Mouse (Mus musculus) kidney, adult 2 months (tissue): Measurements from ENCODE around the gene Tvp23a. TPM values are rescaled to one million over a fixed set of nuclear protein-coding genes. Genes with fewer than 3 reads are reported as not detected.

Experiments used
- DNase-seq: peaks from one replicate; pipeline ENCODE4 v3.0.0; 2021
- H3K27ac ChIP-seq: fragments of 200-500 bp; 2 replicates; pipeline ENCODE4 v1.5.1; 2012; ENCODE audit warnings: low read depth, low read length, control low read depth, inconsistent platforms; ENCODE audit not compliant: insufficient read depth
- H3K27me3 ChIP-seq: fragments of 200-500 bp; replicated peaks from 2 replicates; pipeline ENCODE4 v1.6.1; 2012; ENCODE audit warnings: mild to moderate bottlenecking, moderate library complexity, low read length, inconsistent platforms; ENCODE audit not compliant: control insufficient read depth, insufficient read depth
- H3K36me3 ChIP-seq: fragments of 200-500 bp; 2 replicates; pipeline ENCODE4 v1.6.1; 2012; ENCODE audit warnings: mild to moderate bottlenecking, moderate library complexity, low read length, inconsistent platforms; ENCODE audit not compliant: control insufficient read depth, insufficient read depth
- H3K4me1 ChIP-seq: fragments of 200-500 bp; 2 replicates; pipeline ENCODE4 v1.6.1; 2011; ENCODE audit warnings: low read length; ENCODE audit not compliant: control insufficient read depth, insufficient read depth
- H3K4me3 ChIP-seq: fragments of 200-500 bp; 2 replicates; pipeline ENCODE4 v1.5.1; 2011; ENCODE audit warnings: mild to moderate bottlenecking, low read depth, low read length, control low read depth; ENCODE audit not compliant: insufficient read depth
- CTCF ChIP-seq: fragments of 200-500 bp; conservative IDR thresholded peaks from 2 replicates; pipeline ENCODE4 v1.5.1; 2011; ENCODE audit warnings: low read depth, mild to moderate bottlenecking, control low read depth, low read length, moderate library complexity, mixed read lengths; ENCODE audit not compliant: insufficient read depth, insufficient read length
- POLR2A ChIP-seq: fragments of 200-500 bp; IDR thresholded peaks from one replicate; pipeline ENCODE4 v1.6.1; 2011; ENCODE audit warnings: low read depth, low read length, control low read depth
- WGBS: fragments of 180-500 bp; shearing (Covaris S2); methylation state at CpG from one replicate; pipeline ENCODE4 v1.1.7; 2018; 5-methylcytosine and 5-hydroxymethylcytosine counted together
- polyA plus RNA-seq: library from polyadenylated mRNA; depleted of rRNA; stranded (reverse); fragments of >200 nt; gene quantifications from 2 replicates; pipeline ENCODE4 v1.2.3, GENCODE M21; 2012

Tvp23a gene
- polyA plus RNA-seq, 1 experiment, result 0.84 TPM

DNA sequence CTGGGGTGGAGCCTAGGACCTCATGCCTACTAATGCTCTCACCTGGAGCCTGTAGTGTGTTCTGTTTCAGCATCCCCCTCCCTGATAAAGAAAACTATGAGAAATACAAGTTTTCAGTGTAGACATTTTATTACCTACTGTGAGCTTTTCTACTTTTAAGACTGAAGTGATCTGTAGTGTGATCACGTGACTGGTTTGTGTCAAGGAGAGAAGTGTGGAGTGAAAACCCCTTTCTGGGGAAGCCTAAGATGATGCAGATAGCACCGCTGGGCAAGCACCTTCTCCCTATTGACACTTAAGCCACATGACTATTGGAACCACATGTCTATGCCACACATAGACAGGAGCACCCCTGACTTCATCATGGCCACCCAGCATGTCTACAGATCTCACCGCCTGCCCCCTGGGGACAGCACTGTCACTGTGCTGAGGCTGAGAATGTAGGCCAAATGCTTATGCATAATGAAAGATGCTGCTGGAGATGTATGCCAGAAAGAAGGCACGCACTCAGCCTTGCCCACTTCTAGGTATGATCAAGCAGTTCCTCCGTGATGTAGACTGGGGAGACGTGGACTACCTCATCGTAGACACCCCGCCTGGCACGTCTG lies 26.6 kb downstream of the Tvp23a start:
- Histone ChIP-seq H3K4me1 (no peaks in the 10 kb centered on the region), H3K27ac (no peak overlapping the region), H3K36me3 (0 out of 2 replicates have a peak, but pooled peaks cover 2% of the 10 kb centered on the region), H3K4me3 (no peak overlapping the region), H3K27me3 (no peaks in the 10 kb centered on the region)
- WGBS, result 96% methylated on average over 9 of the region's 9 CpGs
- TF ChIP-seq POLR2A (no peak), CTCF (no peak)
- DNase-seq, result no peak

DNA sequence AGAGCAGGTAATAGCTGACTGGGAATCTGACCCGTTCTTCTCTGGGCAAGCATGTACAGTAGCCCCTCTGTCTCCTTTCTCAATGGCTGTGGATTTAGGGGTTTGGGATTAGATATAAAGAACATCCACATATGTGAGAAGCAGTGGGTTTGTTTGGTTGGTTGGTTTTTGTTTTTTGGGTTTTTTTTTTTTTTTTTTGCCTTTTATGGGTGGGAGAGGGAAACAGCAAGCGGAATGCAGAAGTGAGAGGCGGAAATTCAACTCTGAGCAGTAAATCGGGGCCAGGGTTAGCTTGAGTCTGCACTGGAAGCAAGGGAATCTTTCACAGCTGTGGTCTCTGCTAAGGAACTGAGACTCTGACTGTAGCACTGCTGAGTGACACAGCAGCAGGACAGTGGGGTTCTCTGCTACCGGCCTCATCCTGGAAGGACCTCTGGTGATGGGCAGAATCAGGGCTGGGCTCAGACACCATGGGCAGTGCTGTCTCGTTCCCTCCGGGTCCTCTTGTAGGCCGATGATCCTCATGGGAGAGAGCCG lies 29.4 kb downstream of the Tvp23a start:
- Histone ChIP-seq H3K36me3 (0 out of 2 replicates have a peak, but pooled peaks cover 2% of the 10 kb centered on the region), H3K4me3 (no peak overlapping the region), H3K27me3 (no peaks in the 10 kb centered on the region), H3K27ac (no peak overlapping the region), H3K4me1 (no peaks in the 10 kb centered on the region)
- DNase-seq, result peak; percentile 7
- no peak for TF ChIP-seq POLR2A
- no peak for TF ChIP-seq CTCF
- WGBS, result 90% methylated on average over 9 of the region's 9 CpGs

DNA sequence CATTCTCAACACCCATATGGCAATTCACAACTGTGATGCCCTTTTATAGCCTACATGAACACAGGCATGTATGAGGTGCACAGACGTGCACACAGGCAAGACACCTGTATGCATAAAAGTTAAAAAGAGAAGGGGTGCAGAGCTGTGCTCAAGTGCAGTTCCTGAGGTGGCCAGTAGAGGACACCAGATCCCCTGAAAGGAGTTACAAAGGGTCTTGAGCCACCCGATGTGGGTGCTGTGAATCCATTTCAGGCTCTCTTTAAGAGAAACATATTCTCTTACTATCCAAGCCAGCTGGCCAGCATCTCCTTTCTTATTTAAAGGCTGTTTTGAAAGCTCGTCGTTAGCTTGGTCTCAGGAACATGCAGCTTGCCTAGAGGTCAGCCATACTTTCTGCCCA lies 30.3 kb downstream of the Tvp23a start:
- WGBS, result 93% methylated on average over 4 of the region's 4 CpGs
- Histone ChIP-seq H3K27ac (no peak overlapping the region), H3K27me3 (no peaks in the 10 kb centered on the region), H3K36me3 (no peaks in the 10 kb centered on the region), H3K4me1 (no peaks in the 10 kb centered on the region; the same call in 1 of the 2 replicates), H3K4me3 (no peak overlapping the region)
- TF ChIP-seq CTCF, result peak; percentile 61
- no peak for TF ChIP-seq POLR2A
- DNase-seq, result no peak

DNA sequence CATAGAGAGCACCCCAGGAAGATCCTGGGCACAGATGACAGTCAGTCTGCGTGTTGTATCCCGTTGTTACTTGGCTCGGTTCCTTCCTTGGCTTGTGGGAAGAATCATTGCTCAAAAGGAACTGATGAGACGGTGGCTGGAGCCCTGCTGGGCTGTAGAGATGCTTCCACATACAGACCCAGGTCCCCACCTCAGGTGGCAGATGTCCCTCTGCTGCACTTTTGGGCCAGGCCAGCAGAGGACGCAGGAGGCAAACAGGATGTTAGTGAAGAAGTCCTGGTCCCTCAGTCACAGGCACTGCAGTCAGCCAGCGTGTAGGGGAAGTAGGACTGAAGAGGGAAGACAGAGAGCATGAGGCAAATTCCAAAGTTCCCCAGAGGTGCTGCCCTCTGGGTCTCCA lies 31.2 kb downstream of the Tvp23a start:
- Histone ChIP-seq H3K4me1 (no peaks in the 10 kb centered on the region; the same call in 1 of the 2 replicates), H3K27ac (no peak overlapping the region), H3K4me3 (no peak overlapping the region), H3K36me3 (no peaks in the 10 kb centered on the region), H3K27me3 (no peaks in the 10 kb centered on the region)
- TF ChIP-seq POLR2A, result no peak
- TF ChIP-seq CTCF, result peak; percentile 70
- 73% methylated on average over 6 of the region's 6 CpGs for WGBS
- peak; percentile 74 for DNase-seq

DNA sequence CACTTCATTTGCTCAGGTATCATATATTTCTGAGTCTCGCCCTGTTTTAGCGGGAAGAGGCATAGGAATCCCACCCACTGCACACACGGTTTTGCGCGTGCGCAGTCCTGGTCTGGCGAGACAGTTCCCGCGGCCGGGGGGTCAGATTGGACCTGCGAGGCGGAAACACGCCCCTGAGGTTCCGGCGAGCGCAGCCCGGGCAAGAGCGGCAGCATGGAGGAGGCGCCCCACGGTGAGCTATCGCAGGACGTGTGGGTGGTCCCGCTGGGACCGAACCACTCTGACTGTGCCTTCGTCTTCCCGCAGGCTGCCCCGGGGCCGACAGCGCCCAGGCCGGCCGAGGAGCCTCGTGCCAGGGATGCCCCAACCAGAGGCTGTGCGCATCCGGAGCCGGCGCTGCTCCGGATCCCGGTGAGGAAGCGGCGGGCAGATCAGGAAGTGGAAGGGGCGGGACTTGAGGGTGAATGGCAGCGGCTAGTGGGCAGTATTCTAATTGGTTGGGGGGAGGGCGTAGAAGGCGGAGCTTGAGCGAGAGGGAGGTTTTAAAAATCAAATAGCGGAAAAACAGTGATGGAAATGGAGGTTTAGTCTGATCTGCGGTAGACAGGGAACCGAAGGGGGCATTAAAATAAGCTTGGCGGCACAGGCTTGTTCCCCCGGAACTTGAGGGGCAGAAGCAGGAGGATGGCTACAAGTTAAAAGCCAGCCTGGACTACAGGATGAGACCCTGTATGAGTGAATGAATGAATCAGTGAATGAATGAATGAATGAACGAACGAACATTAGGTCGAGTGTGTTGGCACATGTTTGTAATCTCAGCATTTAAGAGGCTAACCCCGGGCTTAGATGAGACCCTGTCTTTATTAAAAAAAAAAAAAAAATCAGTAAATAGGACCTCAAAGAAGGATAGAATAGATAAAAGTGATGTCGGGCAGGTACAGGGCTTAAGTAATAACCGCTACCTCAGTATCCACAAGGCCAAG lies 35.1 kb downstream of the Tvp23a start, which contains the start of gene Nubp1:
Nubp1 (plus strand) TSS at position 185 of the 983 bp plus-strand sequence.
- TF ChIP-seq POLR2A (peak; percentile 58), CTCF (no peak)
- no peaks in the 10 kb centered on the region; the same call in 1 of the 2 replicates for H3K4me1 ChIP-seq
- no peaks in the 10 kb centered on the region for H3K27me3 ChIP-seq
- H3K27ac ChIP-seq, result peak within 1 kb of the TSS; percentile 76
- H3K36me3 ChIP-seq, result no peaks in the 10 kb centered on the region
- peak within 1 kb of the TSS; percentile 94 for H3K4me3 ChIP-seq
- peak; percentile 97 for DNase-seq
- 3% methylated on average over 56 of the region's 56 CpGs for WGBS

DNA sequence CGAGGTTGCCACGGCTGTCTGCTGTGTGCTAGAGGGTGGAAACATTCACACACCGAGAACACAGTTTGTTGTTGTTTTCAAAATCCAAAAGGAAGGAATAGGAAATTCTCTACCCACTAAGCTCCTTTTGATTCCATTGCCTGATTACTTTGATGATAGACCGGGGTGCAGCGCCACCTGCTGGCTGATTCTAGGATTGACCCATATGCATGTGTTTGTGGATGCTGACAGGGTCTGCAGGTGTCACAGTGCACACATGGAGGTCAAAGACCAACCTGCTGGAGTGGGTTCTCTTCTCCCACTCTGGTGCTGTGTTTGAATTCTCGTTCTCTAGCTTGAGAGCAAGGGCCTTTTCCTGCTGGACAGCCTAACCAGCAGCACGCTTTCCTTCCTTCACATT lies 48.0 kb downstream of the Tvp23a start:
- peak; percentile 82 for DNase-seq
- H3K4me3 ChIP-seq, result no peak overlapping the region
- H3K36me3 ChIP-seq, result no peaks in the 10 kb centered on the region
- TF ChIP-seq CTCF (peak; percentile 97), POLR2A (no peak)
- no peak overlapping the region for H3K27ac ChIP-seq
- no peaks in the 10 kb centered on the region for H3K27me3 ChIP-seq
- 25% methylated on average over 7 of the region's 7 CpGs for WGBS
- H3K4me1 ChIP-seq, result no peaks in the 10 kb centered on the region; the same call in 1 of the 2 replicates

DNA sequence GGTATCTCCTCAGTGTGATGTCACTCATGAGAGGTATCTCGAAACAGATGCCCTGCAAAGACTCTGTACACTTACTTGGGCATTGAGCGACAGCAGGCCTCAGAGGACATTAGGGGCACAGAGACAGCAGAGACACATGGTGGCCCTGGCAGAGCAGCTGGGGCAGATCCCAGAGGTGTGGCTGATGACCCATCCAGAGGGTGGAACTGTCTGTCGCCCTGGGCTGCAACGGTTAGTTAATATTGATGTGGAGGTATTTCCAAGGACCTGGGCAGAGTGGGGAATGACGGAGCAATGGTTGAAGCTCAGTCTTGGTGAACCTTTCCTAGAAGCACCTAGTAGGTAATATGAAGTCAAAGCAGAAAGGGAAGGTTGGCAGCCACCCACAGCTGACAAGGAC lies 48.4 kb downstream of the Tvp23a start:
- no peaks in the 10 kb centered on the region for H3K27me3 ChIP-seq
- no peak overlapping the region for H3K27ac ChIP-seq
- TF ChIP-seq POLR2A (no peak), CTCF (no peak)
- 60% methylated on average over 5 of the region's 5 CpGs for WGBS
- no peak for DNase-seq
- no peaks in the 10 kb centered on the region for H3K36me3 ChIP-seq
- no peak overlapping the region for H3K4me3 ChIP-seq
- no peaks in the 10 kb centered on the region; the same call in 1 of the 2 replicates for H3K4me1 ChIP-seq
